Mouse (Mus musculus) forebrain, embryonic 11.5 days (tissue): ENCODE data around the gene B3galt5. TPM values are rescaled to one million over a fixed set of nuclear protein-coding genes. Genes with fewer than 3 reads are reported as not detected.

Experiments
- ATAC-seq: fragments of 200-750 bp; cut with Nextera tagmentation; replicated peaks from 2 replicates; pipeline ENCODE4 v1.8.0; 2017; ENCODE audit warnings: moderate TSS enrichment; ENCODE audit not compliant: low FRiP score
- DNase-seq: peaks from one replicate; pipeline ENCODE4 v3.0.0-alpha.2; 2017; ENCODE audit warnings: low spot score
- H3K27ac ChIP-seq: fragments of 300-500 bp; sonication (generic); 2 replicates; pipeline ENCODE4 v1.5.1; 2014; ENCODE audit warnings: low read depth, low read length
- H3K27me3 ChIP-seq: fragments of 300-500 bp; sonication (generic); 2 replicates; pipeline ENCODE4 v1.6.1; 2014; ENCODE audit warnings: mild to moderate bottlenecking, low read length, mixed read lengths; ENCODE audit not compliant: control insufficient read depth, insufficient read depth
- H3K36me3 ChIP-seq: fragments of 300-500 bp; sonication (generic); 2 replicates; pipeline ENCODE4 v1.6.1; 2014; ENCODE audit warnings: mild to moderate bottlenecking, low read length, moderate library complexity, mixed read lengths; ENCODE audit not compliant: control insufficient read depth, insufficient read depth
- H3K4me1 ChIP-seq: fragments of 300-500 bp; sonication (generic); replicated peaks from 2 replicates; pipeline ENCODE4 v1.6.1; 2014; ENCODE audit warnings: low read length, mixed read lengths; ENCODE audit not compliant: control insufficient read depth, insufficient read depth
- H3K4me2 ChIP-seq: fragments of 300-500 bp; sonication (generic); 2 replicates; pipeline ENCODE4 v1.6.1; 2014; ENCODE audit warnings: low read depth, mild to moderate bottlenecking, low read length, moderate library complexity, mixed read lengths; ENCODE audit not compliant: severe bottlenecking
- H3K4me3 ChIP-seq: fragments of 300-500 bp; sonication (generic); 2 replicates; pipeline ENCODE4 v1.5.1; 2014; ENCODE audit warnings: low read depth, low read length
- H3K9ac ChIP-seq: fragments of 300-500 bp; sonication (generic); 2 replicates; pipeline ENCODE4 v1.6.1; 2014; ENCODE audit warnings: low read length
- H3K9me3 ChIP-seq: fragments of 300-500 bp; sonication (generic); 2 replicates; pipeline ENCODE4 v1.6.1; 2016; ENCODE audit warnings: low read length, mixed read lengths; ENCODE audit not compliant: control insufficient read depth
- WGBS: fragments of 180-500 bp; shearing (Covaris S2); extraction: QIAGEN DNeasy Blood & Tissue Kit; methylation state at CpG from one replicate; pipeline ENCODE4 v1.1.7; 2014; 5-methylcytosine and 5-hydroxymethylcytosine counted together
- polyA plus RNA-seq: library from polyadenylated mRNA; unstranded; fragments of >200 nt; fragmentation: Nextera tagmentation; extraction: Ambion mirVana; gene quantifications from 2 replicates; pipeline ENCODE4 v1.2.1, GENCODE M21; 2014

Gene B3galt5
- 0.19 and 0.41 TPM in 2 replicates for polyA plus RNA-seq

DNA sequence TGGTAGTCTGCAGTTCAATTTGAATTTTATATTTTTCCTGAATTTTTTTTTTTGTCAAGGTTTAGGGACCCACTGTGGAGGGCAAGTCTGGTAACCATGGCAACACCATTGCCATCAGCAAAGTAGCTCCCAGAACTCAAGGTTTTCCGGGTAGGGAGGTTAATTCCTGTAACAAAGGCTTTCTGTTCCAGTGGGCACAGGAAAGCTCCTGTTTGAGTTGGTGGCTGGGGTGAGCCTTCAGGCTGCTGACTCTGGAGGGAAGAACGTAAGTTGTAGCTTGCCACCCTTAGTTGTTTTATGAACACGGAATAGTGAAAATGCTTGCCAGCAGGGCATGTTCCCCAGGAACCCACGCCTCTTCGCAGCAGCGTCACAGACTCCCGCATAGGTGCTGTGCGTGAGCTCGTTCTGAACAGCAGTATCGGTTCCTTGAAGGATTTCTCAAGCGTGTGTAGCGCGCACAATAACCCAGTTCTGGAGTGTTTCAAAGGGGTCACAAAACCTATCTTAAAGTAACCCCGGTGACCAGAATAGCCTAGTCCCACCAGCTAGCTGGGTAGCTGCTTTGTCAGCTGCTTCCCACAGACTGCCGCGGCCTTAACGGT is at the start of gene B3galt5:
TSS of gene B3galt5 (plus strand) at position 436 of the 605 bp plus-strand sequence.
- WGBS = 59% methylated on average over 17 of the region's 17 CpGs
- no peak within 1 kb of the TSS for H3K4me2 ChIP-seq
- H3K9me3 ChIP-seq = no peaks in the 10 kb centered on the region
- no peaks in the 10 kb centered on the region for H3K36me3 ChIP-seq
- no peaks in the 10 kb centered on the region for H3K27me3 ChIP-seq
- H3K4me3 ChIP-seq = no peak within 1 kb of the TSS
- ATAC-seq (peak; percentile 15; the same call in 1 of the 2 replicates), DNase-seq (no peak)
- peak within 1 kb of the TSS; percentile 12; the same call in 1 of the 2 replicates for H3K9ac ChIP-seq
- H3K4me1 ChIP-seq = no peaks in the 10 kb centered on the region; the same call in 1 of the 2 replicates
- no peak within 1 kb of the TSS for H3K27ac ChIP-seq

DNA sequence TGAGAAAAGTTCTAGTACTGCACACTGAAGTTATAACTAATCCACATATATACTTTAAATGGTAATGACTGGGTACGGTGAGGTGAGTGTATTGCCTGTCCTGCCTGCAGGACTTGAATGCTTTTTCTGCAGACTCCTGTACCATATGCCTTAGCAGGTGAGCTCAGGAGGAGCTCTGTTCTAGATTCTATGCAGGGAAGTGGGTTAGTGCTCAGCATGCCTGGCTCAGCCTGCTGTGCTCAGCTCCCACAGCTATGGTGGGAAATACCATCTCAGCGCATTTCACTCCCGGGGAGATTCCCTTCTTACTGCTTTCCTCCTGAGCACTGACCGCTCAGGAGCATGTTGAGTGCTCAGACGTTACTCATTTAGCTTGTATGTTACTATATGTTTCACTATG is 48.0 kb upstream of the B3galt5 start:
- no peaks in the 10 kb centered on the region for H3K36me3 ChIP-seq
- 0 out of 2 replicates have a peak, but pooled peaks cover 2% of the 10 kb centered on the region for H3K4me1 ChIP-seq
- no peak overlapping the region for H3K4me2 ChIP-seq
- no peak overlapping the region for H3K27ac ChIP-seq
- 90% methylated on average over 5 of the region's 5 CpGs for WGBS
- no peak overlapping the region for H3K4me3 ChIP-seq
- no peaks in the 10 kb centered on the region for H3K27me3 ChIP-seq
- DNase-seq (no peak), ATAC-seq (no peak)
- no peaks in the 10 kb centered on the region for H3K9me3 ChIP-seq
- H3K9ac ChIP-seq = no peak overlapping the region

DNA sequence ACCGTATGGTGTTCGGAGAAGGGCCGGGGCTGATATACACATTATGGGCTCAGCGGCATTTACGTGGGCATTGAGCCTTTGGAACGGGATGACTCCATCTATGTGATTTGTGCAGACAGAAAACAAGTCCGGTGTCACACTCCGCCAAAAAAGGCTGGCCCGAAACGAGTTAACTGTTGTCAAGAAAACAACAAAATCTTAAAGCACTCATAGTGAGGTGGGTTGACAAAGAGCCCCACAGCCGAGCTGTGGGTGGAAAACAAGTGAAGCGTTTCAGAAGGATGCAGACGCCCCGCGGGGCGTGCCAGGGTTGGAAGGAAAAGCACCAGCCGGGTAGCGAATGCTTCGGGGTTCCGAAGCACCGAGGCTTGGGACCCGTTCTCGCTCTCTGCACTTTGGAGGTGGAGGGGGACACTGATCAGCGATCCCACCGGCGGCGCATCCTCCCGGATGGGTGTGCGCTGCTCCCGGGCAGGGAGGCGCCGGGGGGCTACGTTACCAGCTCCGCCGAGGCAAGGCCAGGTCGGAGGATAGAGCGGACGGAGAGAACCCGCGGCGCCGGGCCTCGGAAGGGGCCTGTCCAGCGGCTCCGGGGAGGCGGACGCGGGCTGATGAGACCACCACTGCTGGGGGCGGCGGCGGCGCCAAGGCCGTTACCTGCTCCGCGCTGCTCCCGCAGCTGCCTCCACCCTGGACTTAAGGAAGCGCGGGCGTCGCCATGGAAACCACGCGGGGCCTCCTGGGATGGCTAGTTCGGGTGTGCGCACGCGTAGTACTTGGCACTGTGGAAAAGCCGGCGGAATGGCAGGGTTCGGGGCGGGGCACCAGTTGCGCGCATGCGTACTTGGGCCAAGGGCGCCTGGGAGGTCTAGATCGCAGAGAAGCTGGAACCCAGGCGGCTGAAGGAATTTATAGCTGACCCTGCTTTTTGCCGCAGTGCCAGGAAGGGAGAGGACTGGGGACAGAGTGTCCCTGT is 43.8 kb upstream of the B3galt5 start, which contains the start of gene Lca5l:
TSS of gene Lca5l (minus strand) at position 741 of the 976 bp plus-strand sequence.
- WGBS = under 1% methylated on average over 77 of the region's 77 CpGs

DNA sequence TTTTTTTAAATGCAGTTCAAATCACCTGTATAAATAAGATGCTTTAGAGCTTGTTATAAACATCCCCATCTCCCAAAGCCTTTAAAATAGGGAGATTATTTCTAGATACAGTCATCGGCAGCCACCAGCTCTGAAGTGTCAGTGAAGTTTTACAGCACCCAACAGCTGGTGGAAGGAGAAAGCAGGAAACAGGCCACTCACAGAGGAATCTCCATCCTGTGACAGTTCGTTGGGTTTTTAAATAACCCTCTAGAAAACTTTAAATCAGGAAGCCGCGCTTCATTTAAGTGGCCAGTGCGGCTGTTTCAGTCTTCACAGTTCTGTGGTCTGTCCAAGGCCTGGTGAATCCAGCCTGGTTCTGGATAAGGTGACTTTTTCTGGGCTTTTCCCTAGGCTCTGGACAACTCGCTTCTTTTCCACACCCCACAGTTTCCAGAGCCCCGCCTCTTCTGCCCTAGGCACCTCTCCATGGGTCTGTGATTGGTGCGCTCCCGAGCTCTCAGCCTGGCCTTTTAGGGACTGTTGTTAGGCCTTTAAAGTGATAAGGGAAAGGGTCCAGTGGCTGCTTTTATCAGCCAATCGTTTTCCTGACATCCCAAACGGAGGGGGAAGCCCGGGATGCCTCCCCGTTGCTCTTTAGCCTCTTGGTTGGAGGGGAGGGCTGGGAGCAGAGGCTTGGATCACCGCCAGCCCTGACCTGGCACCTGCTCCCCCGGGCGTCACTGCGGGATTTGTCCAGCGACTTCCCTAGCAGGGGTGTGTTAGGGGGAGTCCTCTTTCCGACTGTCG is 35.5 kb upstream of the B3galt5 start, which contains the start of gene Sh3bgr:
TSS of gene Sh3bgr (plus strand) at position 538 of the 789 bp plus-strand sequence.
- H3K36me3 ChIP-seq = no peaks in the 10 kb centered on the region
- DNase-seq (peak; percentile 69), ATAC-seq (peak; percentile 87)
- peak within 1 kb of the TSS; percentile 35; the same call in 1 of the 2 replicates for H3K9ac ChIP-seq
- H3K27ac ChIP-seq = no peak within 1 kb of the TSS
- H3K9me3 ChIP-seq = no peaks in the 10 kb centered on the region
- H3K4me1 ChIP-seq = peaks cover 2% of the 10 kb centered on the region; the same call in 1 of the 2 replicates
- no peaks in the 10 kb centered on the region for H3K27me3 ChIP-seq
- 9% methylated on average over 20 of the region's 20 CpGs for WGBS
- H3K4me3 ChIP-seq = peak within 1 kb of the TSS; percentile 27
- H3K4me2 ChIP-seq = peak within 1 kb of the TSS; percentile 59

More for the DNA sequence above, 43.8 kb upstream of the B3galt5 start, which contains the start of gene Lca5l:
- DNase-seq (peak; percentile 100), ATAC-seq (peak; percentile 99)
- H3K36me3 ChIP-seq = no peaks in the 10 kb centered on the region
- H3K4me1 ChIP-seq = 0 out of 2 replicates have a peak, but pooled peaks cover 2% of the 10 kb centered on the region
- H3K27ac ChIP-seq = no peak within 1 kb of the TSS
- no peaks in the 10 kb centered on the region for H3K27me3 ChIP-seq
- peak within 1 kb of the TSS; percentile 83 for H3K4me2 ChIP-seq
- H3K9ac ChIP-seq = peak within 1 kb of the TSS; percentile 81
- peak within 1 kb of the TSS; percentile 86 for H3K4me3 ChIP-seq
- H3K9me3 ChIP-seq = no peaks in the 10 kb centered on the region

DNA sequence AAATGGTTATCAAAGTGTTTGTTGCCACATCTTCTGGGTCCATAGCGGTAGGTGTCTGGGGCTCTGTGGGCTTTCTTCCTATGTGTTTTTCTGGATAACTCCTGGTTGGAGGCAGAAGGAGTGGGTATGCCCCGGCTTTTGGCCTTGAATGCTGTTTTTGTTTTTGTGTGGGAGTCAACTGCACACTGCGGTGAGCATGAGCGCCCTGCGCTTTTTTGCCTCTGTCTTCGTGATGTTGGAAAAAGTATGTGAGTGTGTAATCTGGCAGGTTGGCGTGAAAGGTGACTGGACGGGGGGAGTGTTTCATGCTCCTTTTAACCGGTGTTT is 34.9 kb upstream of the B3galt5 start:
- Histone ChIP-seq H3K4me3 (peak overlapping the region; percentile 27), H3K4me2 (peak overlapping the region; percentile 59), H3K27me3 (no peaks in the 10 kb centered on the region), H3K9ac (peak overlapping the region; percentile 35; the same call in 1 of the 2 replicates), H3K4me1 (peaks cover 2% of the 10 kb centered on the region; the same call in 1 of the 2 replicates), H3K27ac (no peak overlapping the region), H3K9me3 (no peaks in the 10 kb centered on the region), H3K36me3 (no peaks in the 10 kb centered on the region)
- WGBS = 39% methylated on average over 9 of the region's 9 CpGs
- DNase-seq (no peak), ATAC-seq (peak; percentile 42; the same call in 1 of the 2 replicates)

DNA sequence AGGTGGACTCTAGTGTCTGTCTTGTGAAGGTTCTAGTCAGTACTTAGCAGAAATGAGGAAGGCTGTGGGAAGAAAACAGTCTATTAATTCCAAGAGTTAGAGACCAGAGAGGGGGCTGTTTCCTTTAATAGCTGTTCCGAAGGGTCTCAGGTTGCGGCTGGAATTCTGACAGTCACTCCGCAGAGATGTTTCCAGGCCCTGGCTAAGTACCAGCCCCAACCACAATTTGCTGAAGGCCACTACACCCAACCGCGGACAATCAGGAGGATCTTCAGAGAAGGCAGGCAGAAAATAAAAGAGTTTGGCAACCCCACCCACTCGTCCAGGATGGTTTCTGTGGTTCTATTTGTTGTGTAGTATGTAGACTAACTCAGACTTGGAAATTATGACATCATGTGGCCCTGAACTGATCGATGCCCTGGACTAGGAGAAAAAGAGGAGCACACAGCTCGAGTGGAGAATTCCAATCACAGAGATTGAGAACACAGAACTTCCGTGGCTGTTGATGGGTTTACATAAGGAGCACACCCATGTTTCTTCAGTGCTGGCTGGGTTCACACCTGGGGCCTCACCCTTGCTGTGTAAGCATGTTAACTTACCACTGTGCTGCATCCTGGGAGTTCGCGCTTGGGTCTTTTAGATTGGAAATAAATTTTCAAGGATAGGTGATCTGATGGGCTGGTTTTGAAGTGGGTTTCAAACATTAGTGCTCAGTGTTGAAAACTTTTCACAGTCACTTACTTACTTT is 33.9 kb upstream of the B3galt5 start:
- WGBS = 81% methylated on average over 11 of the region's 11 CpGs
- Histone ChIP-seq H3K4me1 (peaks cover 2% of the 10 kb centered on the region; the same call in 1 of the 2 replicates), H3K36me3 (no peaks in the 10 kb centered on the region), H3K4me2 (no peak overlapping the region), H3K27ac (no peak overlapping the region), H3K9me3 (no peaks in the 10 kb centered on the region), H3K9ac (no peak overlapping the region), H3K27me3 (no peaks in the 10 kb centered on the region), H3K4me3 (no peak overlapping the region)
- DNase-seq (no peak), ATAC-seq (no peak)

GRCm38 (mm10) chr16:96209789-96210188 is 25.8 kb upstream of the B3galt5 start:
- no peak for DNase-seq
- H3K4me2 ChIP-seq = no peak overlapping the region
- no peaks in the 10 kb centered on the region for H3K4me1 ChIP-seq
- ATAC-seq = no peak
- H3K9me3 ChIP-seq = no peaks in the 10 kb centered on the region
- no peak overlapping the region for H3K4me3 ChIP-seq
- H3K36me3 ChIP-seq = no peaks in the 10 kb centered on the region
- H3K27ac ChIP-seq = no peak overlapping the region
- no peak overlapping the region for H3K9ac ChIP-seq
- H3K27me3 ChIP-seq = no peaks in the 10 kb centered on the region
- 82% methylated on average over 10 of the region's 10 CpGs for WGBS
